Mouse (Mus musculus) midbrain, embryonic 12.5 days (tissue): ENCODE measurements around the gene 1700001C02Rik. TPM values are rescaled to one million over a fixed set of nuclear protein-coding genes. Genes with fewer than 3 reads are reported as not detected.
A peak's percentile ranks its signal among the peaks of the same experiment; 100 is the strongest.

Experiments
- ATAC-seq: fragments of 200-750 bp; cut with Nextera tagmentation; 2 replicates; pipeline ENCODE4 v1.8.0; 2017; ENCODE audit warnings: low read depth, moderate TSS enrichment, moderate library complexity; ENCODE audit not compliant: low FRiP score
- H3K27ac ChIP-seq: fragments of 300-500 bp; sonication (generic); replicated peaks from 2 replicates; pipeline ENCODE4 v1.5.1; 2016; ENCODE audit warnings: mild to moderate bottlenecking
- H3K27me3 ChIP-seq: fragments of 300-500 bp; sonication (generic); 2 replicates; pipeline ENCODE4 v1.6.1; 2016; ENCODE audit warnings: mild to moderate bottlenecking
- H3K36me3 ChIP-seq: fragments of 300-500 bp; sonication (generic); 2 replicates; pipeline ENCODE4 v1.6.1; 2016
- H3K4me1 ChIP-seq: fragments of 300-500 bp; sonication (generic); 2 replicates; pipeline ENCODE4 v1.6.1; 2016
- H3K4me2 ChIP-seq: fragments of 300-500 bp; sonication (generic); replicated peaks from 2 replicates; pipeline ENCODE4 v1.6.1; 2016; ENCODE audit warnings: mild to moderate bottlenecking, moderate library complexity
- H3K4me3 ChIP-seq: fragments of 300-500 bp; sonication (generic); 2 replicates; pipeline ENCODE4 v1.5.1; 2016; ENCODE audit warnings: mild to moderate bottlenecking
- H3K9ac ChIP-seq: fragments of 300-500 bp; sonication (generic); replicated peaks from 2 replicates; pipeline ENCODE4 v1.6.1; 2016; ENCODE audit warnings: mild to moderate bottlenecking, moderate library complexity
- H3K9me3 ChIP-seq: fragments of 300-500 bp; sonication (generic); 2 replicates; pipeline ENCODE4 v1.6.1; 2016; ENCODE audit warnings: mild to moderate bottlenecking
- WGBS: fragments of 180-500 bp; shearing (Covaris S2); methylation state at CpG from one replicate; pipeline ENCODE4 v1.1.7; 2016; 5-methylcytosine and 5-hydroxymethylcytosine counted together
- polyA plus RNA-seq: library from polyadenylated mRNA; unstranded; fragments of >200 nt; fragmentation: Nextera tagmentation; extraction: Ambion mirVana; gene quantifications from 2 replicates; pipeline ENCODE4 v1.2.1, GENCODE M21; 2016

1700001C02Rik gene
- polyA plus RNA-seq, 1 experiment from 2014 or later, result not detected

GRCm38 (mm10) chr5:30466315-30466714 is 468 bp downstream of the 1700001C02Rik start:
- Histone ChIP-seq H3K4me2 (peak overlapping the region; percentile 55), H3K9me3 (no peaks in the 10 kb centered on the region), H3K4me1 (peaks cover 22% of the 10 kb centered on the region), H3K27ac (no peak overlapping the region), H3K36me3 (no peaks in the 10 kb centered on the region), H3K27me3 (peaks cover 42% of the 10 kb centered on the region), H3K4me3 (peak overlapping the region; percentile 38), H3K9ac (peak overlapping the region; percentile 37; the same call in 1 of the 2 replicates)
- no peak for ATAC-seq
- 36% methylated on average over 9 of the region's 9 CpGs for WGBS

- Histone ChIP-seq H3K9me3 (no peaks in the 10 kb centered on the region), H3K27me3 (peaks cover 22% of the 10 kb centered on the region), H3K4me1 (peaks cover 14% of the 10 kb centered on the region), H3K9ac (no peak overlapping the region), H3K4me3 (no peak overlapping the region), H3K36me3 (no peaks in the 10 kb centered on the region), H3K4me2 (no peak overlapping the region), H3K27ac (no peak overlapping the region)
- WGBS, result 63% methylated on average over 6 of the region's 6 CpGs
- no peak for ATAC-seq
Measured at GRCm38 (mm10) chr5:30470454-30470853, 4.6 kb downstream of the 1700001C02Rik start.

- H3K4me1 ChIP-seq, result 0 out of 2 replicates have a peak, but pooled peaks cover 3% of the 10 kb centered on the region
- no peaks in the 10 kb centered on the region for H3K9me3 ChIP-seq
- no peaks in the 10 kb centered on the region for H3K36me3 ChIP-seq
- H3K27ac ChIP-seq, result no peak overlapping the region
- H3K4me3 ChIP-seq, result no peak overlapping the region
- H3K9ac ChIP-seq, result no peak overlapping the region
- no peak overlapping the region for H3K4me2 ChIP-seq
- ATAC-seq, result no peak
- H3K27me3 ChIP-seq, result 0 out of 2 replicates have a peak, but pooled peaks cover 5% of the 10 kb centered on the region
- WGBS, result 77% methylated on average over 5 of the region's 5 CpGs
Measured at GRCm38 (mm10) chr5:30472148-30472547, 6.3 kb downstream of the 1700001C02Rik start.

- 40% methylated on average over 10 of the region's 10 CpGs for WGBS
- H3K4me1 ChIP-seq, result no peaks in the 10 kb centered on the region
- H3K36me3 ChIP-seq, result no peaks in the 10 kb centered on the region
- H3K27me3 ChIP-seq, result no peaks in the 10 kb centered on the region
- no peak overlapping the region for H3K4me2 ChIP-seq
- H3K4me3 ChIP-seq, result no peak overlapping the region
- no peak overlapping the region for H3K9ac ChIP-seq
- no peak overlapping the region for H3K27ac ChIP-seq
- no peak for ATAC-seq
- no peaks in the 10 kb centered on the region for H3K9me3 ChIP-seq
Measured at GRCm38 (mm10) chr5:30476534-30476933, 10.7 kb downstream of the 1700001C02Rik start.

GRCm38 (mm10) chr5:30482319-30482718 is 16.5 kb downstream of the 1700001C02Rik start:
- H3K4me2 ChIP-seq, result no peak overlapping the region
- no peak for ATAC-seq
- H3K9ac ChIP-seq, result no peak overlapping the region
- no peaks in the 10 kb centered on the region for H3K36me3 ChIP-seq
- H3K4me1 ChIP-seq, result no peaks in the 10 kb centered on the region
- H3K9me3 ChIP-seq, result no peaks in the 10 kb centered on the region
- WGBS, result 17% methylated on average over 5 of the region's 5 CpGs
- no peak overlapping the region for H3K4me3 ChIP-seq
- no peaks in the 10 kb centered on the region for H3K27me3 ChIP-seq
- no peak overlapping the region for H3K27ac ChIP-seq

GRCm38 (mm10) chr5:30483533-30483932 is 17.7 kb downstream of the 1700001C02Rik start:
- H3K27ac ChIP-seq, result no peak overlapping the region
- H3K27me3 ChIP-seq, result no peaks in the 10 kb centered on the region
- H3K4me3 ChIP-seq, result no peak overlapping the region
- H3K4me2 ChIP-seq, result no peak overlapping the region
- no peaks in the 10 kb centered on the region for H3K9me3 ChIP-seq
- no peak overlapping the region for H3K9ac ChIP-seq
- H3K4me1 ChIP-seq, result no peaks in the 10 kb centered on the region
- no peaks in the 10 kb centered on the region for H3K36me3 ChIP-seq
- whole genome bisulfite sequencing, result 81% methylated on average over 8 of the region's 8 CpGs
- no peak for ATAC-seq

- H3K9ac ChIP-seq, result no peak overlapping the region
- ATAC-seq, result no peak
- H3K36me3 ChIP-seq, result no peaks in the 10 kb centered on the region
- no peaks in the 10 kb centered on the region for H3K4me1 ChIP-seq
- H3K27ac ChIP-seq, result no peak overlapping the region
- no peak overlapping the region for H3K4me2 ChIP-seq
- no peak overlapping the region for H3K4me3 ChIP-seq
- no peaks in the 10 kb centered on the region for H3K9me3 ChIP-seq
- H3K27me3 ChIP-seq, result no peaks in the 10 kb centered on the region
- 78% methylated on average over 5 of the region's 5 CpGs for WGBS
Measured at GRCm38 (mm10) chr5:30484591-30484990, 18.7 kb downstream of the 1700001C02Rik start.

- no peaks in the 10 kb centered on the region for H3K27me3 ChIP-seq
- no peak overlapping the region for H3K4me3 ChIP-seq
- ATAC-seq, result no peak
- no peak overlapping the region for H3K9ac ChIP-seq
- no peaks in the 10 kb centered on the region for H3K9me3 ChIP-seq
- no peak overlapping the region for H3K27ac ChIP-seq
- no peaks in the 10 kb centered on the region for H3K36me3 ChIP-seq
- WGBS, result 85% methylated on average over 6 of the region's 6 CpGs
- H3K4me2 ChIP-seq, result no peak overlapping the region
- H3K4me1 ChIP-seq, result no peaks in the 10 kb centered on the region
Measured at GRCm38 (mm10) chr5:30485136-30485535, 19.3 kb downstream of the 1700001C02Rik start.

- H3K9me3 ChIP-seq, result no peaks in the 10 kb centered on the region
- H3K4me2 ChIP-seq, result no peak overlapping the region
- no peak overlapping the region for H3K9ac ChIP-seq
- no peak overlapping the region for H3K27ac ChIP-seq
- no peak for ATAC-seq
- no peaks in the 10 kb centered on the region for H3K36me3 ChIP-seq
- H3K4me1 ChIP-seq, result no peaks in the 10 kb centered on the region
- no peaks in the 10 kb centered on the region for H3K27me3 ChIP-seq
- H3K4me3 ChIP-seq, result no peak overlapping the region
Measured at GRCm38 (mm10) chr5:30490215-30490614, 24.4 kb downstream of the 1700001C02Rik start.

GRCm38 (mm10) chr5:30490845-30491244 is 25.0 kb downstream of the 1700001C02Rik start:
- WGBS, result 81% methylated on average over 5 of the region's 5 CpGs
- H3K4me1 ChIP-seq, result no peaks in the 10 kb centered on the region
- H3K27me3 ChIP-seq, result no peaks in the 10 kb centered on the region
- no peak overlapping the region for H3K27ac ChIP-seq
- no peak overlapping the region for H3K9ac ChIP-seq
- H3K4me2 ChIP-seq, result no peak overlapping the region
- no peaks in the 10 kb centered on the region for H3K36me3 ChIP-seq
- no peaks in the 10 kb centered on the region for H3K9me3 ChIP-seq
- H3K4me3 ChIP-seq, result no peak overlapping the region
- ATAC-seq, result no peak

- ATAC-seq, result no peak
- Histone ChIP-seq H3K4me3 (no peak overlapping the region), H3K27ac (no peak overlapping the region), H3K27me3 (no peaks in the 10 kb centered on the region), H3K4me1 (no peaks in the 10 kb centered on the region), H3K36me3 (no peaks in the 10 kb centered on the region), H3K4me2 (no peak overlapping the region), H3K9ac (no peak overlapping the region), H3K9me3 (no peaks in the 10 kb centered on the region)
- WGBS, result 79% methylated on average over 7 of the region's 7 CpGs
Measured at GRCm38 (mm10) chr5:30493723-30494122, 27.9 kb downstream of the 1700001C02Rik start.

- Histone ChIP-seq H3K27ac (no peak overlapping the region), H3K4me2 (no peak overlapping the region), H3K36me3 (no peaks in the 10 kb centered on the region), H3K4me1 (no peaks in the 10 kb centered on the region), H3K9me3 (no peaks in the 10 kb centered on the region), H3K27me3 (no peaks in the 10 kb centered on the region), H3K4me3 (no peak overlapping the region), H3K9ac (no peak overlapping the region)
- WGBS, result 87% methylated on average over 7 of the region's 7 CpGs
- ATAC-seq, result no peak
Measured at GRCm38 (mm10) chr5:30494606-30495005, 28.8 kb downstream of the 1700001C02Rik start.

- Histone ChIP-seq H3K9ac (no peak overlapping the region), H3K4me1 (no peaks in the 10 kb centered on the region), H3K27me3 (no peaks in the 10 kb centered on the region), H3K9me3 (no peaks in the 10 kb centered on the region), H3K36me3 (no peaks in the 10 kb centered on the region), H3K4me2 (no peak overlapping the region), H3K27ac (no peak overlapping the region), H3K4me3 (no peak overlapping the region)
- no peak for ATAC-seq
- WGBS, result 29% methylated on average over 2 of the region's 2 CpGs
Measured at GRCm38 (mm10) chr5:30495288-30495687, 29.4 kb downstream of the 1700001C02Rik start.
